In the genomic region with DNA sequence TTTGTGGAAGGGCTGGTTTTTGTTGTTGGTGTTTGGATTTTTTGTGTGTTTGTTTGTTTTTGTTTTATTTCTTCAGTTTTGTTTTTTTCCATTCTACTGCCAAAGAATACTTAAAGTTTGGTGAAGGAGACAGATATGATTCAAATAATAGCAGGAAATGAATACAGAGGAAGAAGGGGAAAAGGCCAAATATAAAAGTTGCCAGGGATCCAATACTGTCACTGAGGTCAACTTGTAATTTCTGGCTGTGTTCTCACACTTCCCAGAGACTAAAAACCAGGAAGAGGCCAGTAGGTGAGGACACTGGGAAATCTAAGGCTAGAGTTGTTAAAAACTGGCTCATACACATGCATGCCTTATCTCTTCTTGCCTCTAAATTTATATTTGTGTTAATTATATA, we compare ENCODE assay signal across 25 mouse cellular contexts. TPM values are rescaled to one million over a fixed set of nuclear protein-coding genes. Genes with fewer than 3 reads are reported as not detected.
"Had no signal": no experiment of that assay in that cellular context is flagged by ENCODE, and none has a peak within 500 bp of the region (broad histone marks: within the 10 kb centered on the region; RNA-seq: fewer than 3 reads in every experiment).

No protein-coding gene starts in this region.

- H3K27ac ChIP-seq: forebrain, embryonic 15.5 days; heart, embryonic 10.5 days; heart, embryonic 13.5 days; heart, embryonic 15.5 days; hindbrain, embryonic 13.5 days; hindbrain, embryonic 15.5 days; hindbrain, postnatal 0 days; kidney, postnatal 0 days; limb, embryonic 13.5 days; limb, embryonic 15.5 days; liver, embryonic 12.5 days; liver, embryonic 14.5 days had no signal

- H3K36me3 ChIP-seq: forebrain, embryonic 15.5 days; heart, embryonic 10.5 days; heart, embryonic 13.5 days; heart, embryonic 15.5 days; hindbrain, embryonic 13.5 days; hindbrain, embryonic 15.5 days; limb, embryonic 13.5 days; limb, embryonic 15.5 days; liver, embryonic 12.5 days had no signal

- H3K9ac ChIP-seq: forebrain, embryonic 15.5 days; forebrain, postnatal 0 days; heart, embryonic 13.5 days; heart, embryonic 15.5 days; hindbrain, embryonic 13.5 days; hindbrain, embryonic 15.5 days; limb, embryonic 13.5 days; limb, embryonic 15.5 days; liver, embryonic 12.5 days; liver, embryonic 14.5 days had no signal

- H3K4me2 ChIP-seq: forebrain, embryonic 15.5 days; heart, embryonic 13.5 days; heart, embryonic 15.5 days; hindbrain, embryonic 13.5 days; hindbrain, embryonic 15.5 days; limb, embryonic 13.5 days; limb, embryonic 15.5 days; liver, embryonic 12.5 days had no signal

- H3K27me3 ChIP-seq: forebrain, embryonic 15.5 days; heart, embryonic 13.5 days; heart, embryonic 15.5 days; hindbrain, embryonic 13.5 days; hindbrain, embryonic 15.5 days; limb, embryonic 13.5 days; limb, embryonic 15.5 days; liver, embryonic 12.5 days had no signal

- DNase-seq: forebrain, postnatal 0 days; gastrocnemius, postnatal 14 days; gastrocnemius, postnatal 36 days; heart, adult 18-20 months; heart, postnatal 14 days; heart, postnatal 36 days; kidney, adult 18-20 months; layer of hippocampus, postnatal 36 days; left cerebral cortex, postnatal 4 days had no signal

- H3K4me3 ChIP-seq: forebrain, embryonic 15.5 days; heart, embryonic 10.5 days; heart, embryonic 13.5 days; heart, embryonic 15.5 days; hindbrain, embryonic 13.5 days; hindbrain, embryonic 15.5 days; limb, embryonic 13.5 days; limb, embryonic 15.5 days; liver, embryonic 12.5 days had no signal

- H3K9me3 ChIP-seq: forebrain, embryonic 15.5 days; heart, embryonic 10.5 days; heart, embryonic 13.5 days; heart, embryonic 15.5 days; hindbrain, embryonic 13.5 days; hindbrain, embryonic 15.5 days; limb, embryonic 13.5 days; limb, embryonic 15.5 days; liver, embryonic 12.5 days had no signal

- ATAC-seq: forebrain, embryonic 15.5 days; forebrain, postnatal 0 days; hindbrain, postnatal 0 days; intestine, embryonic 16.5 days; liver, embryonic 12.5 days had no signal

RNA-seq across cellular contexts. Expression of a gene that starts 5.1 kb away (rescaled TPM):
- total RNA-seq: heart, postnatal 36 days; hematopoietic stem cell, adult 5-6 weeks had no signal
- polyA plus RNA-seq: heart, embryonic 10.5 days; intestine, embryonic 14.5 days; liver, embryonic 12.5 days; liver, embryonic 14.5 days; liver, embryonic 16.5 days had no signal
